Mouse (Mus musculus) layer of hippocampus, adult 9-11 months (tissue): Measurements from ENCODE around the gene Grasp.

Experiments
- DNase-seq: peaks from one replicate; pipeline ENCODE4 v3.0.0; 2022

Grasp gene

DNA sequence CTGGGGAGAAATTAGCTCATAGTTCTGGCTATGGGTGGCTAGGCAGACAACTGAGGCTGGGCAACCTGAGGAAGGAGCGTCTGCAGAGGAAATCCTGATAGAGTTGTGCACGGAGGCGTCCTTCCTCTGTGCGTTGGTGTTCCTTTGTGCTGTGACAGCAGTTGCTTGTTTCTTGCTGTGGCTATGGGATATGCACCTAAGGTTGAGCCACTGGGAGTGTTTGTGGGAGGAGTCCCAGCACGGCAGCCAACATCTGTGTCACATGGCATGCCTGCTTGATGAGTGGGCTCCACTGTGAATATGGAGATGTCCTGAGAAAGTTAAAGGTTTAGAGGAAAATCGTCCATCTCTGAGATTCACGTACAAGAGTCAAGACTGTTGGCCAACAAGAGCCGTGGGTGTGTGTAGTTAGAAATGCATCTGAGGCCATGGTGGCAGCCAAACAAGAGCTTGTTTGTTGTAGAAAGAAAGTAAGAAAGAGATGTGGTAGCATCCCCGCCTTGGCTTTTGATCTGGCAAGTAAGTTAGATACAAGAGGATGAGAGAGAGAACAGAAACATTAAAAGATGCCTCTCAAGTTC is 26.3 kb downstream of the Grasp start:
- DNase-seq: no peak

DNA sequence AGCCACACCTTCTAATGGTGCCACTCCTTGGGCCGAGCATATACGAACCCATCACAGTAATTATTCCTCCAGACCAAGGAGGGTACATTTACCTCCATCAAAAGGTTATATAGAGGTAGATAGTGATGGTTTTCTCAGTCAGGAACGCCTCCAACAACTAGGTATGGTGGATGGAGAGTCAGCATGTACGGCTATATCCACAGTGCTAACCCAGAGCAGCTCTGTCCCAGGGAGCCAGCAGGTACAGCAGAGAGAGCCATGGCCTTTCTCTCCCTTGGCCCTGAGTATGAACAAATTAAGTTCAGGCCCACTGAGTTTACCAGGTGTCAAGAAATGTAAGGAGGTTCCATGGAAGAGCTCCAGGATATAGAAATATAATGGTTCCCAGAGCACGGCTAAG is 27.9 kb downstream of the Grasp start:
- no peak for DNase-seq

DNA sequence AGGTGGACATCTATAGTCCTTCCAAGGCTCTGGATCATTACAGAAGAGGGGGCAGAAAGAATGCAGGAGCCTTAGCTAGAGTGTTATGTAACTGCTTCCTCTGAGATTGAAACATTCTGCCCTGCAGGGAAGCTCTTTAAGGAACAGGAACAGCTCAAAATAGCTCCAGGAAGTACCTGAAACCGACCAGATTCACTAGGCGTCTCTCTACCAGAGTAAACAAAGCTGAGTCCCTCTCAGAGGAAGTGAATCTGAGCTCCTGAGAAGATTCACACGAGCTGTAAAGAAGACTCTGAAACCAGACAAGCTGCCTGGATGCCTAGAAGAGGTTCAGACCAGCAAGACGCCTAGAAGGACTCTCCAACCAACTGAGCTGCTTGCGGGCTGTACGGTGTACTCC is 28.6 kb downstream of the Grasp start:
- no peak for DNase-seq

- no peak for DNase-seq
Measured at GRCm38 (mm10) chr15:101253563-101253885, 29.5 kb downstream of the Grasp start.

- no peak for DNase-seq
Measured at GRCm38 (mm10) chr15:101253886-101254795, 30.2 kb downstream of the Grasp start, which contains the start of gene Nr4a1. Gene Nr4a1, plus strand, starts transcription at chr15:101254269.

DNA sequence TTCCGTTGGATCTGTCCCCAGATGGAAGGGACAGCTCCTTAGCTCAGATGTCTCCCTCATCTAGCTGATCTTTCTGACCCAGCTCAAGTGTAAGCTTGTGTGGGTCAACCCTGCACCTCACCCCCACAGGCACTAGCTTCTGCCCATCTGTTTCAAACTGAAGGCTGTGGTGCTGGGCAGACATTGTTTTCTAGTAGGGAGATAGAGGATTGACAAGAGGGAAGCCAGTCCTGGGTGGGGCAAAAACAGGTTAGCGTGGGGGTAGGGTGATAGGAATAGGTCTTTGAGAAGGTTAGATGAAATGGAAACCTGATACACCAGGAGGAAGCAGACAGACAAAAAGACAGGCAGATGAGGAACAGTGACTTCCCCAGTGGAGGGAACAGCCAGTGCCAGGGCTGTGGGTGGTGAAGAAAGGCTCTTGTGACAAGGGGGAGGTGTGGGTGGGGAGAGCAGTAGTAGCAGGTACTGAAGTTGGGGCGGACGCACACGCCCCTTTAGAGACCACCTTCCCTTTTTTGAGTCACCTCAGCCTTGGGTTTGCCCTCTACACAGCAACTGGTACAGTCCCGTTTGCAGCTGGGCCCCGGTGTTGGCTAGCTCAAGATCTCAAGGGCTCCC is 32.0 kb downstream of the Grasp start:
- DNase-seq: no peak

DNA sequence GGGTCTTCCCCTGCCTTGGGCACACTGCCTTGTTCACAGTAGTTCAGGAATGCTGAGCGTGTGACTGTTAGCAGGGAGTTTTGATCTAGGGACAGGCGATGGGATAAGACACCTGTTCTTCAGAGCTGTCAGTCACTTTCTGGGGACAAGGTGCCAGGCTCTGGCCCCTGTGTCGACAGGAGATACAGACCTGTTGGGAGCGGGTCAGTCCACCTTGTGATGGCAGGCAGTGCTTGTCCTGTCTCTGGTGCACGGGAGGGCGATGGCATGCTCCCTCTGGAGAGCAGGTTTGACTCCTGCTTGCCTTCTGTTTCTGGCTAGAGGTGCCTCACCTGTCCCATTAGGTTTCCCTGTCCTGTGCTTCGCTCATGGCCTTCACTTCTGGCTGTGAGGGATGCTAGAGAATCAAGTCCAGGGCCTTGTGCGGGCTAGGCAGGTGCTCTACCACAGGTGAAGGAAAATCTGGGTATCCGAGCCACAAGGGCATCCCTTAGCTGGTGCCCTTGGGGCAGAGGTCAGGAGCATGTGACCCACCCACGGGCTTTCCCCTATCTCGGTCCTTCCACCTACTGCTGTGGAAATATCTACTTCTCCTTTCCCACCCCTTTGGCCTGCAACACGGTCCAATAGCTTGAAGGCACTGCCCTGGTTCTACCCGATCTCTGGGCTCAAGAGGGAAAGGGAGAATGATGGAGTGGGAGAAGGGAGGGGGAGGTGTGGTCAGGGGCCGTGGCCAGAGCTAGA is 32.6 kb downstream of the Grasp start:
- DNase-seq: no peak

GRCm38 (mm10) chr15:101258420-101258819 is 34.4 kb downstream of the Grasp start:
- DNase-seq: no peak

GRCm38 (mm10) chr15:101259922-101260321 is 35.9 kb downstream of the Grasp start:
- DNase-seq: no peak

GRCm38 (mm10) chr15:101260387-101260786 is 36.4 kb downstream of the Grasp start:
- DNase-seq: no peak

GRCm38 (mm10) chr15:101260874-101261622 is 37.1 kb downstream of the Grasp start:
- no peak for DNase-seq

- DNase-seq: no peak
Measured at GRCm38 (mm10) chr15:101262502-101262901, 38.5 kb downstream of the Grasp start.

GRCm38 (mm10) chr15:101266132-101266963 is 42.4 kb downstream of the Grasp start:
- DNase-seq: peak; percentile 93

DNA sequence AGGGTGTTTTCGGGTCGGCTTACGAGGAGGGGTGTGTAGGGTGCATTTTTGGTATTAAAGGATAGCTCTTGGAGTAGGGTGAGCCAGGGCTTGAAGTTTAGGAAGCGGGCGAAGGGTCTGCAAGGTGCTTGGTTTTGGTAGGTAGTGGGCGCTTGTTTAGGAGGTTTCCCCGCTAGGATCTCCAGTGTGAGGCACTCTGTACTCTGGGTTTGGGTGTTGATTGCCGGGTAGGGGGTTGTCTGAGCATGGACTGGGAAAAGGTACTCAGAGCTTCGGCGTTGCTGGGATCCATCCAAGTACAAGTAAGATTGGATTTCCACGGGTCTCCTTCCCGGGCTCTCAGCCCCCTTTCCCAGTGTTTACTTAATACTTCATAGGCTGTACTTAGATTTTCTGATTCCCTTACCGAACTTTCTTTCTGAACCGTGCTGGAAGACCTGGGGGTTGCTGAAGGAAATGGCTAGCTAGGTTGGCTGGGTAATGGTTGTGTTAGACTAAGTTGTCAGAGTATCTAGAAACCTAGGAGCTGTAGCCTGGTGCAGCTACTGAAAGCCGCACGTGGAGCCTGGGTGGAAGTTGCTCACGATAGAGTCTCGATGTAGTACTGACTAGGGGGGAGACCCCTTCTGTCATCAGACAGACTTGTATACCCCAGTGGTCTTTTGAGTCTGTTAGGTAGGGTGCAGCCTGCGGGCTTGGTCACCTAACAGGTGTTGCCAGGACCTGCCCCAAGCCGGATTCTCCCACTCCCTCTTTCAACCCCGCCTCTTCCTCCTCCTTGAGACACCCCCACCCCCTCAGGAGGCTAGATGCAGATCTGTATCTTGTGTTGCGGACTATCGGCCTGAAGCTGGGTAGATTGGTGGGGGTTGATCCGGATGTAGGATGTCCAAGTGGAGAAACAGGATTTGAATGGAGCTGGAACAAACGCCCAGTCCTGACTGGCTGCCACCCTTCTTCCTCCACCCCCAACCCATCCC is 43.4 kb downstream of the Grasp start:
- no peak for DNase-seq

GRCm38 (mm10) chr15:101270101-101270820 is 46.3 kb downstream of the Grasp start:
- DNase-seq: no peak

- DNase-seq: no peak
Measured at GRCm38 (mm10) chr15:101271107-101271506, 47.1 kb downstream of the Grasp start.

- DNase-seq: peak; percentile 78
Measured at GRCm38 (mm10) chr15:101271513-101271912, 47.5 kb downstream of the Grasp start.

GRCm38 (mm10) chr15:101274380-101274779 is 50.4 kb downstream of the Grasp start:
- DNase-seq: no peak

GRCm38 (mm10) chr15:101277351-101277899 is 53.4 kb downstream of the Grasp start:
- DNase-seq: peak; percentile 83
